In genomic region chr1:87798306-87798705, GRCm38 (mm10) we compare ENCODE assay signal across 17 mouse cellular contexts. TPM values are rescaled to one million over a fixed set of nuclear protein-coding genes. Genes with fewer than 3 reads are reported as not detected.
A peak's percentile ranks its signal among the peaks of the same experiment; 100 is the strongest.
DNase-seq lines count a peak whose midpoint lies in the region; ATAC-seq and TF ChIP-seq lines count a peak whose summit lies in the region.
"Had no signal": no experiment of that assay in that cellular context is flagged by ENCODE, and none has a peak within 500 bp of the region (broad histone marks: within the 10 kb centered on the region; RNA-seq: fewer than 3 reads in every experiment).

No protein-coding gene starts in this region.

- H3K4me1 ChIP-seq in cortical plate, adult 2 months (ENCODE audit: control insufficient read depth, insufficient read depth, low read length), result peaks cover 5% of the 10 kb centered on the region; the same call in 1 of the 2 replicates
- no peaks in the 10 kb centered on the region for H3K4me1 ChIP-seq in intestine, postnatal 0 days (replicated peaks; ENCODE audit: control insufficient read depth, insufficient read depth, low read length)
- H3K4me1 ChIP-seq: embryonic facial prominence, embryonic 15.5 days; kidney, embryonic 15.5 days; liver, embryonic 13.5 days had no signal

- peaks cover 6% of the 10 kb centered on the region for H3K36me3 ChIP-seq in intestine, postnatal 0 days (ENCODE audit: control insufficient read depth, insufficient read depth)

- no peak overlapping the region for H3K4me2 ChIP-seq in intestine, postnatal 0 days (replicated peaks; ENCODE audit: low read depth)
- H3K4me2 ChIP-seq: embryonic facial prominence, embryonic 15.5 days; kidney, embryonic 15.5 days; liver, embryonic 13.5 days had no signal

- no peak overlapping the region for H3K4me3 ChIP-seq in cortical plate, adult 2 months (ENCODE audit: insufficient read depth, low read length)
- H3K4me3 ChIP-seq in intestine, postnatal 0 days (ENCODE audit: low read depth, low read length), result no peak overlapping the region
- H3K4me3 ChIP-seq: embryonic facial prominence, embryonic 15.5 days; kidney, embryonic 15.5 days; liver, embryonic 13.5 days had no signal

- no peaks in the 10 kb centered on the region for H3K27me3 ChIP-seq in intestine, postnatal 0 days (replicated peaks; ENCODE audit: control insufficient read depth, insufficient read depth, low read length)
- H3K27me3 ChIP-seq: embryonic facial prominence, embryonic 15.5 days; kidney, embryonic 15.5 days; liver, embryonic 13.5 days had no signal

- no peak for ATAC-seq in intestine, postnatal 0 days

- no peaks in the 10 kb centered on the region for H3K9me3 ChIP-seq in intestine, postnatal 0 days (ENCODE audit: control insufficient read depth)
- H3K9me3 ChIP-seq: embryonic facial prominence, embryonic 15.5 days; kidney, embryonic 15.5 days; liver, embryonic 13.5 days had no signal

- peak; percentile 47 for DNase-seq in cerebellum, adult 11-12 months
- DNase-seq in cerebellum, adult 8-10 months, result no peak
- peak; percentile 7 for DNase-seq in lung, postnatal 25 days (ENCODE audit: low spot score)
- DNase-seq in lung, postnatal 36 days, result no peak
- no peak for DNase-seq in heart, adult 8-10 months (ENCODE audit: low spot score)
- DNase-seq in lung, postnatal 10 days, result no peak
- DNase-seq: B cell, adult 2 months; heart, adult 18-20 months; heart, postnatal 14 days; liver, embryonic 13.5 days; lung, postnatal 4 days; retina, postnatal 1 day had no signal

- peak overlapping the region; percentile 66; the same call in 1 of the 2 replicates for H3K27ac ChIP-seq in cortical plate, adult 2 months (ENCODE audit: insufficient read depth, low read length)
- no peak overlapping the region for H3K27ac ChIP-seq in intestine, postnatal 0 days (ENCODE audit: low read depth, low read length)
- H3K27ac ChIP-seq: embryonic facial prominence, embryonic 15.5 days; kidney, embryonic 15.5 days; liver, embryonic 13.5 days had no signal

- 93% methylated on average over 2 of the region's 2 CpGs for WGBS in intestine, postnatal 0 days

- no peak for TF ChIP-seq POLR2A in cortical plate, adult 2 months (IDR thresholded peaks at IDR 0.05; ENCODE audit: extremely low read depth, insufficient read depth, low read length)

- no peak overlapping the region for H3K9ac ChIP-seq in intestine, postnatal 0 days (ENCODE audit: low read depth, low read length)
- H3K9ac ChIP-seq: embryonic facial prominence, embryonic 15.5 days; kidney, embryonic 15.5 days; liver, embryonic 13.5 days had no signal

- no peak for TF ChIP-seq CTCF in cortical plate, adult 2 months (IDR thresholded peaks at IDR 0.05; ENCODE audit: extremely low read depth, insufficient read depth, low read length)
- no peak for TF ChIP-seq CTCF in intestine, postnatal 0 days (IDR thresholded peaks at IDR 0.05; ENCODE audit: low read depth)

RNA-seq across cellular contexts. Expression of gene Sag, which starts 5.2 kb away (rescaled TPM):
- 2.2 and 3.0 TPM in 2 replicates for polyA plus RNA-seq in cortical plate, adult 2 months (2012; rRNA removed)
- polyA plus RNA-seq in intestine, postnatal 0 days (2015; fragmentation: Nextera tagmentation; extraction: Ambion mirVana), result 0.18 and 0.37 TPM in 2 replicates
- under 1 TPM; 0.14 to 0.63 (median 0.25) TPM for total RNA-seq in heart, adult 8-10 months (2022)
- total RNA-seq: midbrain, postnatal 0 days had no signal

RNA-seq across cellular contexts. Expression of gene Atg16l1, which starts 42.6 kb away (rescaled TPM):
- polyA plus RNA-seq in cortical plate, adult 2 months (2012; rRNA removed), result 76.2 and 79.2 TPM in 2 replicates
- 12.8 and 14.9 TPM in 2 replicates for polyA plus RNA-seq in intestine, postnatal 0 days (2015; fragmentation: Nextera tagmentation; extraction: Ambion mirVana)
- total RNA-seq in heart, adult 8-10 months (2022), result 10 to 100 TPM; 24.6 to 29.5 (median 28.9) TPM

RNA-seq across cellular contexts. Expression of gene Dgkd, which starts 54.8 kb away (rescaled TPM):
- polyA plus RNA-seq in cortical plate, adult 2 months (2012; rRNA removed), result 53.3 and 61.4 TPM in 2 replicates
- 20.2 and 24.1 TPM in 2 replicates for polyA plus RNA-seq in intestine, postnatal 0 days (2015; fragmentation: Nextera tagmentation; extraction: Ambion mirVana)
- 10 to 100 TPM; 33.5 to 43.2 (median 42.0) TPM for total RNA-seq in heart, adult 8-10 months (2022)

Comparison
In these comparisons a context has a peak if more than half of its experiments do, and no peak if none do; other contexts are left out.
1. DNase-seq: peak in cerebellum, adult 11-12 months (single experiment) and lung, postnatal 25 days (single experiment); none in cerebellum, adult 8-10 months (single experiment), lung, postnatal 36 days (single experiment), heart, adult 8-10 months (single experiment) and lung, postnatal 10 days (single experiment).